ENCODE assay signal across 31 mouse cellular contexts in genomic region chr12:76994766-76995165, GRCm38 (mm10).
"Had no signal": no experiment of that assay in that cellular context is flagged by ENCODE, and none has a peak within 500 bp of the region (broad histone marks: within the 10 kb centered on the region; RNA-seq: fewer than 3 reads in every experiment).

No protein-coding gene starts in this region.

- H3K4me2 ChIP-seq: limb, embryonic 12.5 days; limb, embryonic 13.5 days; limb, embryonic 15.5 days; liver, embryonic 11.5 days; liver, embryonic 12.5 days; liver, embryonic 13.5 days; liver, embryonic 15.5 days; lung, embryonic 14.5 days; lung, embryonic 15.5 days; midbrain, embryonic 11.5 days; midbrain, embryonic 12.5 days; midbrain, embryonic 13.5 days; neural tube, embryonic 12.5 days had no signal

- H3K9me3 ChIP-seq: limb, embryonic 10.5 days; limb, embryonic 12.5 days; limb, embryonic 13.5 days; limb, embryonic 15.5 days; liver, embryonic 12.5 days; liver, embryonic 13.5 days; liver, embryonic 15.5 days; lung, embryonic 15.5 days; megakaryocyte, embryonic 14.5 days; midbrain, embryonic 10.5 days; midbrain, embryonic 12.5 days; midbrain, embryonic 13.5 days; neural tube, embryonic 12.5 days had no signal

- H3K27me3 ChIP-seq: limb, embryonic 12.5 days; limb, embryonic 13.5 days; limb, embryonic 15.5 days; liver, embryonic 12.5 days; liver, embryonic 13.5 days; lung, embryonic 15.5 days; megakaryocyte, embryonic 14.5 days; midbrain, embryonic 12.5 days; neural tube, embryonic 12.5 days had no signal

- H3K4me3 ChIP-seq: limb, embryonic 10.5 days; limb, embryonic 12.5 days; limb, embryonic 13.5 days; limb, embryonic 15.5 days; liver, embryonic 12.5 days; liver, embryonic 13.5 days; liver, embryonic 15.5 days; lung, embryonic 15.5 days; megakaryocyte, embryonic 14.5 days; midbrain, embryonic 10.5 days; midbrain, embryonic 12.5 days; midbrain, embryonic 13.5 days; myocyte; neural tube, embryonic 12.5 days had no signal

- DNase-seq: left cerebral cortex, postnatal 4 days; liver; liver, embryonic 13.5 days; liver, postnatal 0 days; lung, adult 18-20 months; lung, adult 2 months; lung, embryonic 14.5 days; lung, postnatal 10 days; lung, postnatal 14 days; lung, postnatal 36 days; lung, postnatal 4 days; midbrain, embryonic 14.5 days had no signal

- H3K4me1 ChIP-seq: limb, embryonic 10.5 days; limb, embryonic 13.5 days; limb, embryonic 15.5 days; liver, embryonic 12.5 days; liver, embryonic 13.5 days; liver, embryonic 15.5 days; lung, embryonic 15.5 days; midbrain, embryonic 10.5 days; midbrain, embryonic 12.5 days; midbrain, embryonic 13.5 days; neural tube, embryonic 12.5 days had no signal

- H3K9ac ChIP-seq: limb, embryonic 12.5 days; limb, embryonic 13.5 days; limb, embryonic 15.5 days; liver, embryonic 12.5 days; liver, embryonic 13.5 days; liver, embryonic 14.5 days; liver, embryonic 15.5 days; liver, postnatal 0 days; lung, embryonic 14.5 days; lung, embryonic 15.5 days; midbrain, embryonic 12.5 days; midbrain, embryonic 13.5 days; neural tube, embryonic 12.5 days had no signal

- ATAC-seq: liver, embryonic 12.5 days; liver, postnatal 0 days; lung, postnatal 0 days; midbrain, embryonic 13.5 days; midbrain, embryonic 16.5 days had no signal

- H3K36me3 ChIP-seq: limb, embryonic 10.5 days; limb, embryonic 12.5 days; limb, embryonic 13.5 days; limb, embryonic 15.5 days; liver, embryonic 12.5 days; liver, embryonic 13.5 days; liver, embryonic 15.5 days; lung, embryonic 15.5 days; midbrain, embryonic 10.5 days; midbrain, embryonic 12.5 days; midbrain, embryonic 13.5 days; neural tube, embryonic 12.5 days had no signal

- H3K27ac ChIP-seq: limb, embryonic 10.5 days; limb, embryonic 12.5 days; limb, embryonic 13.5 days; limb, embryonic 15.5 days; liver, embryonic 12.5 days; liver, embryonic 13.5 days; liver, embryonic 14.5 days; liver, embryonic 15.5 days; lung, embryonic 15.5 days; macrophage; midbrain, embryonic 10.5 days; midbrain, embryonic 12.5 days; midbrain, embryonic 13.5 days; neural tube, embryonic 12.5 days had no signal
